Mouse (Mus musculus) mouse embryonic stem cell (cell line): ENCODE results near the gene Eif4e2.

Experiments used
- in situ Hi-C, 2 experiments: fragments of 300-500 bp; cut with MboI; formaldehyde crosslinking; loops; 1 replicate in 1 of 2; 3 replicates in 1 of 2; pipeline ENCODE4 v1.14.3; 2019 to 2020; ENCODE audit warnings: low sequenced_read_pairs in 2 of 2, low pct_unique_long_range_greater_than_20kb in 1 of 2, mixed read lengths in 1 of 2; ENCODE audit not compliant: unreplicated experiment in 1 of 2

Gene Eif4e2

GRCm38 (mm10) chr1:87276056-87276455 lies 62.3 kb downstream of the Eif4e2 start:
- in situ Hi-C loops: no loop called here

GRCm38 (mm10) chr1:87280281-87280680 lies 66.6 kb downstream of the Eif4e2 start:
- in situ Hi-C loops: no loop called here

- in situ Hi-C loops: no loop called here
These were observed 68.1 kb downstream of the Eif4e2 start for GRCm38 (mm10) chr1:87281599-87282412.

- in situ Hi-C loops: no loop called here
These were observed 68.7 kb downstream of the Eif4e2 start for GRCm38 (mm10) chr1:87282413-87282788.

GRCm38 (mm10) chr1:87283410-87283960 lies 69.8 kb downstream of the Eif4e2 start:
- in situ Hi-C loops: no loop called here

GRCm38 (mm10) chr1:87287105-87287504 lies 73.4 kb downstream of the Eif4e2 start:
- in situ Hi-C loops: no loop called here
